Mouse (Mus musculus) frontal cortex, postnatal 10 days (tissue): ENCODE measurements around the gene Il4.

Experiments used
- DNase-seq, 2 experiments: peaks; one replicate each; pipeline ENCODE4 v3.0.0; 2022; ENCODE audit warnings: low spot score in 2 of 2, mixed read lengths in 1 of 2

The Il4 gene

GRCm38 (mm10) chr11:53618619-53619198, at the start of gene Il4:
Gene Il4 (minus strand): TSS chr11:53618669.
- no peak for DNase-seq

GRCm38 (mm10) chr11:53664091-53664490, 45.6 kb upstream of the Il4 start:
- no peak for DNase-seq

GRCm38 (mm10) chr11:53662794-53663674, 44.6 kb upstream of the Il4 start:
- DNase-seq = no peak

- DNase-seq = no peak
These were observed 39.4 kb upstream of the Il4 start for GRCm38 (mm10) chr11:53657828-53658227.

- DNase-seq = no peak
These were observed 38.9 kb upstream of the Il4 start for GRCm38 (mm10) chr11:53657381-53657780.

- DNase-seq = no peak
These were observed 38.2 kb upstream of the Il4 start for GRCm38 (mm10) chr11:53656558-53657202.

GRCm38 (mm10) chr11:53655043-53655442, 36.6 kb upstream of the Il4 start:
- DNase-seq = no peak

- DNase-seq = no peak
These were observed 34.0 kb upstream of the Il4 start for GRCm38 (mm10) chr11:53652427-53652826.

- DNase-seq = no peak
These were observed 33.0 kb upstream of the Il4 start for GRCm38 (mm10) chr11:53651441-53651840.

- DNase-seq = no peak
These were observed 25.5 kb upstream of the Il4 start for GRCm38 (mm10) chr11:53644017-53644416.

- DNase-seq = no peak
These were observed 24.3 kb upstream of the Il4 start for GRCm38 (mm10) chr11:53642744-53643279.

GRCm38 (mm10) chr11:53637803-53638260, 19.4 kb upstream of the Il4 start:
- DNase-seq = no peak

- DNase-seq = no peak
These were observed 18.8 kb upstream of the Il4 start for GRCm38 (mm10) chr11:53637046-53637802.

GRCm38 (mm10) chr11:53636183-53636646, 17.7 kb upstream of the Il4 start:
- DNase-seq = no peak

- DNase-seq = no peak
These were observed 17.2 kb upstream of the Il4 start for GRCm38 (mm10) chr11:53635590-53636182.

- no peak for DNase-seq
These were observed 16.1 kb upstream of the Il4 start, which contains the start of gene Il13 for GRCm38 (mm10) chr11:53634556-53634955. Gene Il13 (minus strand): TSS chr11:53634702.

GRCm38 (mm10) chr11:53633644-53634043, 15.2 kb upstream of the Il4 start:
- DNase-seq = no peak

GRCm38 (mm10) chr11:53632122-53632733, 13.8 kb upstream of the Il4 start:
- DNase-seq = no peak

- peak; percentile 36 to 66 for DNase-seq
These were observed 9.4 kb upstream of the Il4 start for GRCm38 (mm10) chr11:53627859-53628258.

GRCm38 (mm10) chr11:53626802-53627373, 8.4 kb upstream of the Il4 start:
- DNase-seq = no peak
